Mouse (Mus musculus): ENCODE measurements around the gene Tnfaip8l2. TPM values are rescaled to one million over a fixed set of nuclear protein-coding genes. Genes with fewer than 3 reads are reported as not detected.
"Not testable (repeated sequence)": the region's sequence is repeated elsewhere in the genome, so short reads cannot be mapped to it uniquely, and the experiment has no call there.

The Tnfaip8l2 gene
- polyA plus RNA-seq, 1 experiment from 2014 or later = 2.1 TPM

- WGBS = 59% methylated on average over 4 of the region's 4 CpGs
- no peak overlapping the region for H3K4me3 ChIP-seq
- no peak for ATAC-seq (ENCODE audit: low FRiP score)
- H3K9ac ChIP-seq = no peak overlapping the region
- no peak overlapping the region for H3K4me2 ChIP-seq (replicated peaks)
- no peak overlapping the region for H3K27ac ChIP-seq
- H3K4me1 ChIP-seq = no peaks in the 10 kb centered on the region
- H3K36me3 ChIP-seq = no peaks in the 10 kb centered on the region
- H3K9me3 ChIP-seq (replicated peaks) = no peaks in the 10 kb centered on the region
- H3K27me3 ChIP-seq = peaks cover 2% of the 10 kb centered on the region; the same call in 1 of the 2 replicates
Observed at GRCm38 (mm10) chr3:95153874-95154273, 11.7 kb upstream of the Tnfaip8l2 start.

DNA sequence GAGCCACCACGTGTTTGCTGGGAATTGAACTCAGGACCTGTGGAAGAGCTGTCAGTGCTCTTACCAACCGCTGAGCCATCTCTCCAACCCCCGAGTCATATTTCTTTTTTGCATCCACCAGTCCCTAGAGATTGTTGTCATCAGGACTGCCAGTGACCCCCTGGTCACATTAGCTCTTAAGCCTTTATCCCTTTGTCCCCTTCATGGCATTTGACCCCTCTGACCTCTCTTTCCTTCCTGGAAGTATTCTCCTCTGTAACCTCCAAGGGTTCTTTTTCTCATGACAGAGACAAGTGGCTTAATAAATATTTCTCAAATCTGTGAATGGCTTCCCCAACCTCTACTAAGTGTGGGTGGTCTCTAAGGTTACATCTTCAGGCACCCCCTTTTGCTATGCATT, 5.8 kb upstream of the Tnfaip8l2 start:
- no peak overlapping the region for H3K4me2 ChIP-seq (replicated peaks)
- H3K36me3 ChIP-seq = no peaks in the 10 kb centered on the region
- H3K9ac ChIP-seq = no peak overlapping the region
- H3K9me3 ChIP-seq (replicated peaks) = no peaks in the 10 kb centered on the region
- no peak for ATAC-seq (ENCODE audit: low FRiP score)
- no peaks in the 10 kb centered on the region for H3K27me3 ChIP-seq
- 48% methylated on average over 3 of the region's 3 CpGs for WGBS
- H3K4me3 ChIP-seq = no peak overlapping the region
- H3K27ac ChIP-seq = no peak overlapping the region
- no peaks in the 10 kb centered on the region for H3K4me1 ChIP-seq

GRCm38 (mm10) chr3:95142617-95143011, 454 bp upstream of the Tnfaip8l2 start:
- Histone ChIP-seq H3K9ac (no peak overlapping the region), H3K9me3 (replicated peaks) (no peaks in the 10 kb centered on the region), H3K36me3 (peaks cover 19% of the 10 kb centered on the region), H3K4me3 (no peak overlapping the region), H3K27ac (no peak overlapping the region), H3K4me2 (replicated peaks) (no peak overlapping the region), H3K27me3 (no peaks in the 10 kb centered on the region), H3K4me1 (0 out of 2 replicates have a peak, but pooled peaks cover 3% of the 10 kb centered on the region)
- WGBS = 10% methylated on average over 5 of the region's 5 CpGs
- ATAC-seq (ENCODE audit: low FRiP score) = peak; percentile 79

DNA sequence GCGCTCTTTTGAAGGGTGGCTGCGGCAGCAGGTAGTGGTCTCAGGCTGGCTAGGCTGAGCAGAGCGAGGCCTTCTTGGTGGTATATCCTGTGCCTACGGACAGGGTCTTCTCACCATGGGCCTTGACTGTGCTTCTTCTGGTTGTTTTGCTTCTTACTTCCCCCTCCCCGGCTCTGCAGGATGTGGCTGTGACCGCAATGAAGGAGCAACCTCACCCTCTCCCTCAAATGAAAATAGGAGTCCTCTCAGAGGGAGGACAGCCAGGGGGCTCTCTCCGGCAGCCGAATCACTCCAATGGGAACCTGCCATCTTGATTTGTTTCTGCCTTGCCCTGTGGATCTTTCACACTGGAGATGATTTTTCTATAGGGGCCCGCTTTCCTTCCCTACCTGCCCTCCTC, 686 bp downstream of the Tnfaip8l2 start:
- H3K9me3 ChIP-seq (replicated peaks) = no peaks in the 10 kb centered on the region
- no peak overlapping the region for H3K9ac ChIP-seq
- 0 out of 2 replicates have a peak, but pooled peaks cover 3% of the 10 kb centered on the region for H3K4me1 ChIP-seq
- no peak for ATAC-seq (ENCODE audit: low FRiP score)
- no peaks in the 10 kb centered on the region for H3K27me3 ChIP-seq
- no peak overlapping the region for H3K4me3 ChIP-seq
- H3K4me2 ChIP-seq (replicated peaks) = no peak overlapping the region
- H3K27ac ChIP-seq = no peak overlapping the region
- WGBS = 94% methylated on average over 9 of the region's 9 CpGs
- peaks cover 19% of the 10 kb centered on the region for H3K36me3 ChIP-seq

DNA sequence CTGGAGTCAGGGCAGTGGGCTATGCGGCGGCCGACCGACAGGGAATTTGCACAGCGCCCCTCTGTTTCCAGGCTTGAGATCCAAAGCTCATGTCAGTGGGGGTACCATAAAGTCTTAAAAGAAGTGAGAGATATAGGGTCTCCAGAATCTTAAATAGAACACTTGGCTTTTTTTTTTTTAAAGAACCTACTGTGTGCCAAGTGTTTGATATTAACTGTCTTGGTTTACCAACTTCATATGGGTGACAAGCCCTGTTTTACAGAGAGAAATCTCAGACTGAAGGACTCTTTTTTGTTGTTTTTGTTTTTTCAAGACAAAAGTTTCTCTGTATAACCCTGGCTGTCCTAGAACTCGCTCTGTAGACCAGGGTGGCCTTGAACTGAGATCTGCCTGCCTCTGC, 1.4 kb downstream of the Tnfaip8l2 start:
- peaks cover 19% of the 10 kb centered on the region for H3K36me3 ChIP-seq
- peaks cover 7% of the 10 kb centered on the region for H3K4me1 ChIP-seq
- no peak overlapping the region for H3K4me2 ChIP-seq (replicated peaks)
- no peak overlapping the region for H3K4me3 ChIP-seq
- no peak overlapping the region for H3K9ac ChIP-seq
- H3K27ac ChIP-seq = no peak overlapping the region
- WGBS = 83% methylated on average over 6 of the region's 6 CpGs
- ATAC-seq (ENCODE audit: low FRiP score) = no peak
- no peaks in the 10 kb centered on the region for H3K9me3 ChIP-seq (replicated peaks)
- H3K27me3 ChIP-seq = no peaks in the 10 kb centered on the region

- no peak for ATAC-seq (ENCODE audit: low FRiP score)
- Histone ChIP-seq H3K9me3 (replicated peaks) (no peaks in the 10 kb centered on the region), H3K9ac (no peak overlapping the region), H3K4me2 (replicated peaks) (no peak overlapping the region), H3K36me3 (peaks cover 19% of the 10 kb centered on the region), H3K4me3 (no peak overlapping the region), H3K27me3 (no peaks in the 10 kb centered on the region), H3K4me1 (peaks cover 13% of the 10 kb centered on the region), H3K27ac (no peak overlapping the region)
- WGBS = 61% methylated on average over 18 of the region's 18 CpGs
Observed at GRCm38 (mm10) chr3:95140289-95140595, 1.9 kb downstream of the Tnfaip8l2 start.

GRCm38 (mm10) chr3:95139586-95140288, 2.4 kb downstream of the Tnfaip8l2 start:
- Histone ChIP-seq H3K27me3 (no peaks in the 10 kb centered on the region), H3K4me2 (replicated peaks) (no peak overlapping the region), H3K36me3 (peaks cover 19% of the 10 kb centered on the region), H3K4me1 (peaks cover 17% of the 10 kb centered on the region), H3K4me3 (no peak overlapping the region), H3K27ac (no peak overlapping the region), H3K9me3 (replicated peaks) (no peaks in the 10 kb centered on the region), H3K9ac (no peak overlapping the region)
- ATAC-seq (ENCODE audit: low FRiP score) = no peak
- WGBS = 73% methylated on average over 25 of the region's 25 CpGs

- WGBS = 95% methylated on average over 3 of the region's 3 CpGs
- Histone ChIP-seq H3K9ac (no peak overlapping the region), H3K4me2 (replicated peaks) (no peak overlapping the region)
Observed at GRCm38 (mm10) chr3:95136336-95136735, 5.8 kb downstream of the Tnfaip8l2 start.

DNA sequence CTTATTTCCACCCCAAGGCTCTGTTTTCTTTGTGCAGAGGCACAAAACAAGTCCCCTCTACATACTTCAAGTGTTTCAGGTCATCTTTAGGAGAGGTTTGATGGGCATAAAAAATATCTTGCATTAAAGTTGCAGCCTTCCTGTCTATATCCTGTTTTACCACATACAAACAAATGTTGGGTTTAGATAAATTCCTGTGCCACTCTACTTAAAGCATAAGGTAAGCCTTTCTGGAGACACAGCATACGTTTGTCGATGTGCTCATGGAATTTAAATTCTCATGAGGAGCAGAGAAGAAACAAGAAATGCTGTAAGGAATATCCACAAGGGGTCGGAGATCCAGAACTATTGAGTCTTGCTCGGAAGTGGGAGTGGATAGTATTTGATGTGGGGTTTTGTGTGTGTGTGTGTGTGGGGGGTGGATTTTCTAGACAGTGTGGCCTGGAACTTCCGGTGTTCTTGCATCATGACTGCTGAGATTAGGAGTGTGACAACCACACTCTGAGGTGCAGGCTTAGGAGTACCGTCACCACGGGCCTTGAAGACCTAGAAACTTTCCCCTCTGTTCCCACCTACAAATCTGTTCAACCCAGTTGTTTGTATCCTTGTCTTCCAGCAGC, 6.6 kb downstream of the Tnfaip8l2 start:
- H3K4me3 ChIP-seq = peak overlapping the region; percentile 27; the same call in 1 of the 2 replicates

More at GRCm38 (mm10) chr3:95136336-95136735, 5.8 kb downstream of the Tnfaip8l2 start:
- Histone ChIP-seq H3K36me3 (peaks cover 27% of the 10 kb centered on the region), H3K4me3 (no peak overlapping the region), H3K9me3 (replicated peaks) (no peaks in the 10 kb centered on the region), H3K27me3 (no peaks in the 10 kb centered on the region), H3K4me1 (peaks cover 26% of the 10 kb centered on the region), H3K27ac (no peak overlapping the region)
- ATAC-seq (ENCODE audit: low FRiP score) = no peak

GRCm38 (mm10) chr3:95135023-95135422, 7.1 kb downstream of the Tnfaip8l2 start:
- no peak overlapping the region for H3K27ac ChIP-seq
- peaks cover 28% of the 10 kb centered on the region for H3K36me3 ChIP-seq
- no peaks in the 10 kb centered on the region for H3K9me3 ChIP-seq (replicated peaks)
- 31% methylated on average over 6 of the region's 6 CpGs for WGBS
- H3K4me2 ChIP-seq (replicated peaks) = peak overlapping the region; percentile 52
- H3K27me3 ChIP-seq = no peaks in the 10 kb centered on the region
- peak overlapping the region; percentile 27 for H3K4me3 ChIP-seq
- H3K4me1 ChIP-seq = peaks cover 23% of the 10 kb centered on the region
- ATAC-seq (ENCODE audit: low FRiP score) = no peak
- no peak overlapping the region for H3K9ac ChIP-seq

More for the DNA sequence above, 6.6 kb downstream of the Tnfaip8l2 start:
- H3K4me1 ChIP-seq = peaks cover 26% of the 10 kb centered on the region
- H3K36me3 ChIP-seq = peaks cover 29% of the 10 kb centered on the region
- H3K4me2 ChIP-seq (replicated peaks) = peak overlapping the region; percentile 52
- WGBS = 91% methylated on average over 7 of the region's 7 CpGs
- ATAC-seq (ENCODE audit: low FRiP score) = no peak
- no peaks in the 10 kb centered on the region for H3K9me3 ChIP-seq (replicated peaks)
- no peaks in the 10 kb centered on the region for H3K27me3 ChIP-seq
- no peak overlapping the region for H3K9ac ChIP-seq
- no peak overlapping the region for H3K27ac ChIP-seq

DNA sequence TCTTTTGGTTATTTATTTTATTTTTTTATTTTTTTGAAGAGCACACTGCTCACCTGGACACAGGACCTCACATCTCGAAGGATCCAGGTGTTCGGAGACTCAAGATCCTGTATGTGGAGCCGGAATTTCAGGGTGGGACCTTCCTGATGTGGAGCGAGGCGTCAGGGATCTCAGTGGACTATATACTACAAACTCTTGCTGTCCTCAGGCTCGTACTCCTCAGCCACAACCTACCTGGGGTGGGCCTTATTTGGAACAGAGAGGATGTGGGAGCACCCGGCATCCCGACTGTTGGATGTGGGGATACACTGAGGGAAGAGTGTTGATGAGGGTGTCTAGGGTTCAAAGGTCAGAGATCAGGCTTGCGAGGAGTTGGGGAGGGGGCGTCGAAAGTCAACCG, 8.0 kb downstream of the Tnfaip8l2 start:
- H3K9me3 ChIP-seq (replicated peaks); H3K27me3 ChIP-seq; H3K9ac ChIP-seq; H3K27ac ChIP-seq; H3K4me2 ChIP-seq (replicated peaks): not testable (repeated sequence)
- Histone ChIP-seq H3K4me3 (peak overlapping the region; percentile 53; the same call in 1 of the 2 replicates), H3K36me3 (peaks cover 29% of the 10 kb centered on the region; the same call in 1 of the 2 replicates), H3K4me1 (peaks cover 23% of the 10 kb centered on the region)
- peak; percentile 68 for ATAC-seq (ENCODE audit: low FRiP score)
- WGBS = no CpG with 5 or more reads among the region's 12 CpGs

DNA sequence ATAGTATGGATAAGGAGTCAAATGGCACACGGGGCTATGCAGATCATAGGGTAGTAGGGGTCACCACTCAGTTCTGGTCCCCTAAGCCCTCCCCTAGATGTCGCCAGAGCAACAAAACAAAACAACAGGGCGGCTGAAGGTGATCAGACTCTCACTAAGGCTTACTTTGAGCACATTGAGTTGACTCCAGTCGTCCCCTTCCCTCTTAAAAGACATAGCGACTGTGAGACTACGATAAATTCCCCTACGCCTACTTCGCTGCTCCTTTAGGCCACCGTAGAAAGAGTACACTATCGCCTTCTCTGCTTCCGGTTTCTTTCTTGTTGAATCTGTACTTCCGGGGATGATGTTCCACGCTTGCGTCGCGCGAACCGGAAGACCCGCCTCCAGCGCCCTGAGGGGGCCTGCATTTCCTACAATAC, 8.5 kb downstream of the Tnfaip8l2 start, which contains the start of the genes Scnm1 and Lysmd1:
TSS of gene Scnm1 (minus strand) at position 332 of the 422 bp plus-strand sequence.
TSS of gene Lysmd1 (plus strand) at position 409 of the 422 bp plus-strand sequence.
- peak within 1 kb of the TSS; percentile 67 for H3K4me2 ChIP-seq (replicated peaks)
- peaks cover 23% of the 10 kb centered on the region for H3K4me1 ChIP-seq
- WGBS = 0% methylated on average over 20 of the region's 20 CpGs
- H3K9ac ChIP-seq = peak within 1 kb of the TSS; percentile 72
- peaks cover 31% of the 10 kb centered on the region; the same call in 1 of the 2 replicates for H3K36me3 ChIP-seq
- H3K4me3 ChIP-seq = peak within 1 kb of the TSS; percentile 53
- H3K27ac ChIP-seq = peak within 1 kb of the TSS; percentile 71
- ATAC-seq (ENCODE audit: low FRiP score) = peak; percentile 94
- H3K27me3 ChIP-seq = no peaks in the 10 kb centered on the region
- no peaks in the 10 kb centered on the region for H3K9me3 ChIP-seq (replicated peaks)
